Mouse (Mus musculus): Measurements from ENCODE around the gene Eef2kmt. TPM values are rescaled to one million over a fixed set of nuclear protein-coding genes. Genes with fewer than 3 reads are reported as not detected.
"Not testable (repeated sequence)": the region's sequence is repeated elsewhere in the genome, so short reads cannot be mapped to it uniquely, and the experiment has no call there.

Gene Eef2kmt
- polyA plus RNA-seq, 1 experiment from 2014 or later: 42.1 TPM

- Histone ChIP-seq H3K4me3 (ENCODE audit: low read depth, low read length) (peak within 1 kb of the TSS; percentile 95), H3K4me1 (replicated peaks; ENCODE audit: control insufficient read depth, insufficient read depth, low read length) (peaks cover 10% of the 10 kb centered on the region), H3K9ac (ENCODE audit: low read length) (peak within 1 kb of the TSS; percentile 70), H3K9me3 (ENCODE audit: control insufficient read depth, low read length) (no peaks in the 10 kb centered on the region), H3K36me3 (ENCODE audit: control insufficient read depth, insufficient read depth, low read length) (peaks cover 9% of the 10 kb centered on the region; the same call in 1 of the 2 replicates), H3K27me3 (replicated peaks; ENCODE audit: control insufficient read depth, insufficient read depth, low read length) (no peaks in the 10 kb centered on the region), H3K4me2 (ENCODE audit: low read length) (peak within 1 kb of the TSS; percentile 90), H3K27ac (ENCODE audit: low read depth) (peak within 1 kb of the TSS; percentile 27; the same call in 1 of the 2 replicates)
- DNase-seq (ENCODE audit: low spot score) (peak; percentile 90), ATAC-seq (replicated peaks; ENCODE audit: low FRiP score, low TSS enrichment, low read depth) (peak; percentile 94)
- under 1% methylated on average over 47 of the region's 47 CpGs for WGBS
Observed at GRCm38 (mm10) chr16:5233418-5234313, 22.1 kb downstream of the Eef2kmt start, which contains the start of gene Alg1. Gene Alg1, plus strand, starts transcription at chr16:5233621.

- ATAC-seq (replicated peaks; ENCODE audit: low FRiP score, low TSS enrichment, low read depth) (no peak), DNase-seq (ENCODE audit: low spot score) (no peak)
- H3K4me3 ChIP-seq (ENCODE audit: low read depth, low read length): peak overlapping the region; percentile 95
Observed at GRCm38 (mm10) chr16:5232982-5233381, 22.8 kb downstream of the Eef2kmt start.

DNA sequence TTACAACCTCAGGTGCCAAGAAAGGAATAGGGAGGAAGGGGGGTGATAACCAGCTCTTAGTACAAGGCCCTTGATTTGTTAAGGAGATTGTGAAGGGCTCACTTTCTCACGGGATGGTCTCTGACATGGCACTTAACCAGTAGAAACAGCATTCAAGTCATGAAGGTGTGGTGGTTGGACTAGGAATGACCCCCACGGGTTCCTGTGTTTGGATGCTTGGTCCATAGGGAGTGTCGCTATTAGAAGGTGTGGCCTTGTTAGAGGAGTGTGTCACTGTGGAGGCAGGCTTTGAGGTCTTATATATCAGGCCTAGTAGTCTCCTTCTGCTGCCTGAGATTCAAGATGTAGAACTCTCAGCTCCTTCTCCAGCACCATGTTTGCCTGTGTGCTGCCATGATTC, 27.7 kb downstream of the Eef2kmt start:
- DNase-seq (ENCODE audit: low spot score): not testable (repeated sequence)
- 70% methylated on average over 3 of the region's 3 CpGs for WGBS

More at GRCm38 (mm10) chr16:5232982-5233381, 22.8 kb downstream of the Eef2kmt start:
- H3K27ac ChIP-seq (ENCODE audit: low read depth): no peak overlapping the region
- peaks cover 10% of the 10 kb centered on the region for H3K4me1 ChIP-seq (replicated peaks; ENCODE audit: control insufficient read depth, insufficient read depth, low read length)
- peak overlapping the region; percentile 90 for H3K4me2 ChIP-seq (ENCODE audit: low read length)
- no peaks in the 10 kb centered on the region for H3K27me3 ChIP-seq (replicated peaks; ENCODE audit: control insufficient read depth, insufficient read depth, low read length)
- 76% methylated on average over 4 of the region's 4 CpGs for WGBS
- H3K9me3 ChIP-seq (ENCODE audit: control insufficient read depth, low read length): no peaks in the 10 kb centered on the region
- H3K36me3 ChIP-seq (ENCODE audit: control insufficient read depth, insufficient read depth, low read length): 0 out of 2 replicates have a peak, but pooled peaks cover 8% of the 10 kb centered on the region
- H3K9ac ChIP-seq (ENCODE audit: low read length): no peak overlapping the region

GRCm38 (mm10) chr16:5227501-5227900, 28.3 kb downstream of the Eef2kmt start:
- not testable (repeated sequence) for H3K9me3 ChIP-seq (ENCODE audit: control insufficient read depth, low read length); H3K4me1 ChIP-seq (replicated peaks; ENCODE audit: control insufficient read depth, insufficient read depth, low read length); H3K9ac ChIP-seq (ENCODE audit: low read length); H3K4me3 ChIP-seq (ENCODE audit: low read depth, low read length); H3K36me3 ChIP-seq (ENCODE audit: control insufficient read depth, insufficient read depth, low read length); ATAC-seq (replicated peaks; ENCODE audit: low FRiP score, low TSS enrichment, low read depth); DNase-seq (ENCODE audit: low spot score); H3K4me2 ChIP-seq (ENCODE audit: low read length); H3K27me3 ChIP-seq (replicated peaks; ENCODE audit: control insufficient read depth, insufficient read depth, low read length); H3K27ac ChIP-seq (ENCODE audit: low read depth)
- 78% methylated on average over 19 of the region's 19 CpGs for WGBS

More for the DNA sequence above, 27.7 kb downstream of the Eef2kmt start:
- H3K27me3 ChIP-seq (replicated peaks; ENCODE audit: control insufficient read depth, insufficient read depth, low read length); H3K9me3 ChIP-seq (ENCODE audit: control insufficient read depth, low read length); H3K4me1 ChIP-seq (replicated peaks; ENCODE audit: control insufficient read depth, insufficient read depth, low read length); H3K4me3 ChIP-seq (ENCODE audit: low read depth, low read length); H3K9ac ChIP-seq (ENCODE audit: low read length); H3K36me3 ChIP-seq (ENCODE audit: control insufficient read depth, insufficient read depth, low read length); ATAC-seq (replicated peaks; ENCODE audit: low FRiP score, low TSS enrichment, low read depth); H3K27ac ChIP-seq (ENCODE audit: low read depth); H3K4me2 ChIP-seq (ENCODE audit: low read length): not testable (repeated sequence)

- 10% methylated on average over 1 of the region's 1 CpGs for WGBS
Observed at GRCm38 (mm10) chr16:5226534-5226933, 29.2 kb downstream of the Eef2kmt start.

GRCm38 (mm10) chr16:5222140-5222539, 33.6 kb downstream of the Eef2kmt start, which contains the start of gene AU021092:
Gene AU021092, minus strand, starts transcription at chr16:5222299.
- H3K27me3 ChIP-seq (replicated peaks; ENCODE audit: control insufficient read depth, insufficient read depth, low read length): no peaks in the 10 kb centered on the region
- 61% methylated on average over 6 of the region's 6 CpGs for WGBS
- DNase-seq (ENCODE audit: low spot score): no peak

More at GRCm38 (mm10) chr16:5226534-5226933, 29.2 kb downstream of the Eef2kmt start:
- not testable (repeated sequence) for ATAC-seq (replicated peaks; ENCODE audit: low FRiP score, low TSS enrichment, low read depth); H3K27ac ChIP-seq (ENCODE audit: low read depth); DNase-seq (ENCODE audit: low spot score); H3K9ac ChIP-seq (ENCODE audit: low read length); H3K36me3 ChIP-seq (ENCODE audit: control insufficient read depth, insufficient read depth, low read length); H3K4me1 ChIP-seq (replicated peaks; ENCODE audit: control insufficient read depth, insufficient read depth, low read length); H3K4me3 ChIP-seq (ENCODE audit: low read depth, low read length); H3K4me2 ChIP-seq (ENCODE audit: low read length); H3K27me3 ChIP-seq (replicated peaks; ENCODE audit: control insufficient read depth, insufficient read depth, low read length); H3K9me3 ChIP-seq (ENCODE audit: control insufficient read depth, low read length)

DNA sequence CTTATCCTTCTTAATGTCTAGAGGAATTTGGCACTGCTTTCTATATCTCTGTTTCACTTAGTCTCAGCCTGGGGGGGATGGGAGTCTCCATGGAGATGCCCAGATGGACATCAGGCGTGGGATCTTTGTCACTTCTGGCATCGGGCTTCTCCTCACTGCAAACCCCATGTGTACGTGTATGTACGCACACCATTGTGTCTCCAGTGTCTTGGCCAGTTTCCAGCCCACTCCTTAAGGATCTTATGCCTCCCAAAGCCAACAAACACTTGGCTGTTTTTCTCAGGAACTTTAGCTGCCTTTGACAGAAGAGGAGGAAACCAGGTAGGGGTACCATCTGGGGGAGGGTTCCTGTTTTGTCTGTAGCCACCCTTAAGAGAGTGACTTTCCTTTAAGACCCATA, 34.4 kb downstream of the Eef2kmt start:
- no peaks in the 10 kb centered on the region for H3K4me1 ChIP-seq (replicated peaks; ENCODE audit: control insufficient read depth, insufficient read depth, low read length)
- H3K9me3 ChIP-seq (ENCODE audit: control insufficient read depth, low read length): no peaks in the 10 kb centered on the region
- no peaks in the 10 kb centered on the region for H3K27me3 ChIP-seq (replicated peaks; ENCODE audit: control insufficient read depth, insufficient read depth, low read length)
- 76% methylated on average over 4 of the region's 4 CpGs for WGBS
- no peaks in the 10 kb centered on the region for H3K36me3 ChIP-seq (ENCODE audit: control insufficient read depth, insufficient read depth, low read length)
- DNase-seq (ENCODE audit: low spot score) (no peak), ATAC-seq (replicated peaks; ENCODE audit: low FRiP score, low TSS enrichment, low read depth) (no peak)
- no peak overlapping the region for H3K4me2 ChIP-seq (ENCODE audit: low read length)
- no peak overlapping the region for H3K27ac ChIP-seq (ENCODE audit: low read depth)
- no peak overlapping the region for H3K9ac ChIP-seq (ENCODE audit: low read length)
- no peak overlapping the region for H3K4me3 ChIP-seq (ENCODE audit: low read depth, low read length)

More at GRCm38 (mm10) chr16:5222140-5222539, 33.6 kb downstream of the Eef2kmt start, which contains the start of gene AU021092:
- Histone ChIP-seq H3K4me2 (ENCODE audit: low read length) (no peak within 1 kb of the TSS), H3K4me1 (replicated peaks; ENCODE audit: control insufficient read depth, insufficient read depth, low read length) (no peaks in the 10 kb centered on the region), H3K27ac (ENCODE audit: low read depth) (no peak within 1 kb of the TSS), H3K4me3 (ENCODE audit: low read depth, low read length) (no peak within 1 kb of the TSS), H3K9me3 (ENCODE audit: control insufficient read depth, low read length) (no peaks in the 10 kb centered on the region), H3K9ac (ENCODE audit: low read length) (no peak within 1 kb of the TSS), H3K36me3 (ENCODE audit: control insufficient read depth, insufficient read depth, low read length) (no peaks in the 10 kb centered on the region)
- ATAC-seq (replicated peaks; ENCODE audit: low FRiP score, low TSS enrichment, low read depth): no peak

- Histone ChIP-seq H3K27ac (ENCODE audit: low read depth) (no peak overlapping the region), H3K4me2 (ENCODE audit: low read length) (no peak overlapping the region), H3K36me3 (ENCODE audit: control insufficient read depth, insufficient read depth, low read length) (no peaks in the 10 kb centered on the region), H3K4me1 (replicated peaks; ENCODE audit: control insufficient read depth, insufficient read depth, low read length) (no peaks in the 10 kb centered on the region), H3K9me3 (ENCODE audit: control insufficient read depth, low read length) (no peaks in the 10 kb centered on the region), H3K9ac (ENCODE audit: low read length) (no peak overlapping the region), H3K27me3 (replicated peaks; ENCODE audit: control insufficient read depth, insufficient read depth, low read length) (no peaks in the 10 kb centered on the region), H3K4me3 (ENCODE audit: low read depth, low read length) (no peak overlapping the region)
- DNase-seq (ENCODE audit: low spot score): no peak
- WGBS: 70% methylated on average over 5 of the region's 5 CpGs
- no peak for ATAC-seq (replicated peaks; ENCODE audit: low FRiP score, low TSS enrichment, low read depth)
Observed at GRCm38 (mm10) chr16:5217341-5218133, 38.2 kb downstream of the Eef2kmt start.

All from intestine, embryonic 14.5 days (tissue).